Mouse (Mus musculus): Measurements from ENCODE around the gene Tfcp2.
"Not testable (repeated sequence)": the region's sequence is repeated elsewhere in the genome, so short reads cannot be mapped to it uniquely, and the experiment has no call there.

Gene Tfcp2

GRCm38 (mm10) chr15:100556378-100556777 lies 4.6 kb upstream of the Tfcp2 start:
- DNase-seq (ENCODE audit: low spot score), result no peak

- DNase-seq (ENCODE audit: low spot score), result no peak
These were observed 4.2 kb upstream of the Tfcp2 start for GRCm38 (mm10) chr15:100555965-100556364.

- DNase-seq (ENCODE audit: low spot score), result no peak
These were observed 1.5 kb downstream of the Tfcp2 start for GRCm38 (mm10) chr15:100550280-100550679.

- not testable (repeated sequence) for DNase-seq (ENCODE audit: low spot score)
These were observed 8.2 kb downstream of the Tfcp2 start for GRCm38 (mm10) chr15:100543651-100544030.

- DNase-seq (ENCODE audit: low spot score), result not testable (repeated sequence)
These were observed 8.7 kb downstream of the Tfcp2 start for GRCm38 (mm10) chr15:100542876-100543650.

GRCm38 (mm10) chr15:100541426-100541825 lies 10.4 kb downstream of the Tfcp2 start:
- no peak for DNase-seq (ENCODE audit: low spot score)

DNA sequence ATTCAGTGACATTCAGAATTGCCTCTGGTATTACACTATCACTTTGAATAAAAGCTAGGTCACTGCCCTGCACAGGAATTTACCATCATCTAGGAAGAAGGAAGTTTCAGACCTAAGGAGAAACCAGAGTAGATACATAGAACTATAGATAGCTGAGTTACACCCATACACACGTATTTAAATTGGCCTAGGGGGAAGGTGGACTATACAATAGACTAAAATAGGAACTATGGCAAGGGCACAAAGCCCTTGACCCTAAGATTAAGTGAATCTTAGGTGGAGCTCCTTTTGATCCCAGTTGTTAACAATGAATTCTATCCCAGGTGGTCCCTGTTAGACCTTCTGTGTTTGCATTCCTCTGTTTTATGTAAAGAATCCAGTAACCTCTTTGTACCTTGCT lies 10.8 kb downstream of the Tfcp2 start:
- not testable (repeated sequence) for DNase-seq (ENCODE audit: low spot score)

- no peak for DNase-seq (ENCODE audit: low spot score)
These were observed 12.4 kb downstream of the Tfcp2 start for GRCm38 (mm10) chr15:100539411-100539810.

- peak; percentile 61 for DNase-seq (ENCODE audit: low spot score)
These were observed 13.9 kb downstream of the Tfcp2 start for GRCm38 (mm10) chr15:100537913-100538312.

- no peak for DNase-seq (ENCODE audit: low spot score)
These were observed 23.9 kb downstream of the Tfcp2 start for GRCm38 (mm10) chr15:100527900-100528299.

DNA sequence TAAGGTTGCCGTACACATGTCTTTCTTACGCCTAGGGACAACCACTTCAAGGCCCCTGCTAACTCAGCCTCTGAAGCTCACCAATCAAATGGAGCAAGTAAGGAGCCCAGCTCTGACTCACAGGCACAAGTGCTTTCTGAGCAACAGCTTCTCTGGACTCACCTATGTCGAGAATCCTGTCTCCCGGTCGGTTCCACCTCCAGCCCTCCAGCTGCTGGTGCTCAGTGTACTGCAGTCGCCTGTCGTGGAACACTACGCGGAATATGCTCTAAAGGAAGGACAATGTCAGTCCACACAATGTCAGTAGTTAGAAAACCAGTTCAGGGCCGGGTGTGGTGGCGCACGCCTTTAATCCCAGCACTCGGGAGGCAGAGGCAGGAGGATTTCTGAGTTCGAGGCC lies 26.4 kb downstream of the Tfcp2 start:
- no peak for DNase-seq (ENCODE audit: low spot score)

GRCm38 (mm10) chr15:100520306-100520705 lies 31.5 kb downstream of the Tfcp2 start:
- DNase-seq (ENCODE audit: low spot score), result no peak

GRCm38 (mm10) chr15:100515121-100515520 lies 36.7 kb downstream of the Tfcp2 start:
- no peak for DNase-seq (ENCODE audit: low spot score)

GRCm38 (mm10) chr15:100513387-100513786 lies 38.4 kb downstream of the Tfcp2 start:
- DNase-seq (ENCODE audit: low spot score), result no peak

- DNase-seq (ENCODE audit: low spot score), result no peak
These were observed 41.7 kb downstream of the Tfcp2 start for GRCm38 (mm10) chr15:100510072-100510471.

GRCm38 (mm10) chr15:100508454-100509167 lies 43.2 kb downstream of the Tfcp2 start:
- DNase-seq (ENCODE audit: low spot score), result no peak

DNA sequence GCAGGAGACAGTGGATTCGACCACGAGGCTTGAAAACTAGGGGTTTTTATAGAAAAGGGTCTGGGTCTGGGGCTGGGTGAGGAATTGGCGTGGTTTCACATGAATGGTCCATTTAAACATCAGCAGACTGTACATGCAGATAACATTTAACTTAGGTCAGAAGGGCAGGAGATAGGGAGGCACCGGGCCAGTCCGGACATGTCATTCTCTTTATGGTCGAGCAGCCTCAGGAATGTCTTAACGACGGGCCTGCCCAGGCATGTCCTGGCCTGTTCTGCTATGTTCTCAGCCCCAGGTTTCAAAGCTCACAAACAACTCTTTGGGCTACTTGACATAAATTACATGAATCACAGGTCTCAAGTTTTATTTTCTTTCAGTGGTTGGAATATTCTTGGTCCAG lies 52.3 kb downstream of the Tfcp2 start:
- DNase-seq (ENCODE audit: low spot score), result not testable (repeated sequence)

DNA sequence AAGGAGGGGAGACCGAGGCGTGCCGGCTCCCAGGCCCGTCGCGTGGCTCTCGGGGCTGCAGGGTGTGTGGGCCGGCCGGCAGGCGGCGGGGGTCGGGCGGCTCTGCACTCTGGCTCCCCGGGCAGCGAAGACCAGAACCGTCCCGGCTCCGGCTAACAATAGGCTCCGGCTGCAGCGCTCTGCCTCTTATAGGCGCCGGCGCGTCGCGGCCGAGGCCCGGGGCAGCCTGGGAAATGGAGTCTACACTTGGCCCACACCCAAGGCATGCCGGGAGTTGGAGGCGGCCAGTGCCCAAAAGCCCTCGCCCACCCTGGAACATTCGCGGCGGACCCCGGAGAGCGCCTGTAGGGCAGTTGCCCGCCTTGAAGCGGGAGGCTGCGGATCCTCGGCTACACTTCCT lies 56.7 kb downstream of the Tfcp2 start, which contains the start of gene Csrnp2:
Csrnp2 (minus strand) TSS at position 387 of the 400 bp plus-strand sequence.
- peak; percentile 66 for DNase-seq (ENCODE audit: low spot score)

GRCm38 (mm10) chr15:100494647-100495046 lies 57.2 kb downstream of the Tfcp2 start:
- DNase-seq (ENCODE audit: low spot score), result no peak

- DNase-seq (ENCODE audit: low spot score), result no peak
These were observed 59.8 kb downstream of the Tfcp2 start for GRCm38 (mm10) chr15:100491966-100492365.

- no peak for DNase-seq (ENCODE audit: low spot score)
These were observed 62.5 kb downstream of the Tfcp2 start for GRCm38 (mm10) chr15:100489263-100489662.

GRCm38 (mm10) chr15:100488297-100488696 lies 63.5 kb downstream of the Tfcp2 start:
- DNase-seq (ENCODE audit: low spot score), result not testable (repeated sequence)

- no peak for DNase-seq (ENCODE audit: low spot score)
These were observed 64.8 kb downstream of the Tfcp2 start for GRCm38 (mm10) chr15:100487050-100487449.

All from c-Kit-positive CD71-positive TER-119-positive erythroid progenitor cells, embryonic 14.5 days (primary cell).